Mouse (Mus musculus) adrenal gland, postnatal 10 days (tissue): ENCODE results near the gene Cdx4. TPM values are rescaled to one million over a fixed set of nuclear protein-coding genes. Genes with fewer than 3 reads are reported as not detected.

Experiments
- total RNA-seq, 2 experiments: library from RNA; stranded (reverse); gene quantifications; 2 replicates each; pipeline ENCODE4 v1.2.3; 2021

Cdx4 gene
- total RNA-seq, 2 experiments from 2014 or later, result not detected

Other genes starting within 250 kb of the Cdx4 start
- 1 to 10 TPM; 1.5 TPM for gene Nap1l2, start 134.8 kb upstream of the Cdx4 start, total RNA-seq
- gene Chic1, start 35.1 kb downstream of the Cdx4 start, total RNA-seq, result 1 to 10 TPM; 4.1 to 4.2 TPM
- gene Tsx, start 93.1 kb downstream of the Cdx4 start, total RNA-seq, result under 1 TPM in 1 of 2 experiments, not detected in 1; 0.64 TPM
- gene Gm26992, start 100.6 kb downstream of the Cdx4 start, total RNA-seq, result not detected